8 mouse cellular contexts compared by ENCODE assay signal in genomic region chr10:80350292-80350691, GRCm38 (mm10). TPM values are rescaled to one million over a fixed set of nuclear protein-coding genes. Genes with fewer than 3 reads are reported as not detected.
A peak's percentile ranks its signal among the peaks of the same experiment; 100 is the strongest.
DNase-seq lines count a peak whose midpoint lies in the region; ATAC-seq and TF ChIP-seq lines count a peak whose summit lies in the region.

No protein-coding gene starts in this region.

- intact Hi-C loops in heart, postnatal 36 days (cut with DNase I): loop anchor here (2.0 kb wide), 1 partner anchor 25 kb away; no protein-coding TSS in a partner anchor

- H3K36me3 ChIP-seq in G1E (replicated peaks): peaks cover 4% of the 10 kb centered on the region
- no peaks in the 10 kb centered on the region for H3K36me3 ChIP-seq in forebrain, embryonic 15.5 days
- H3K36me3 ChIP-seq in lung, embryonic 16.5 days (ENCODE audit: control insufficient read depth, insufficient read depth, low read length): no peaks in the 10 kb centered on the region

- WGBS in forebrain, embryonic 15.5 days: 6% methylated on average over 7 of the region's 7 CpGs
- WGBS in lung, embryonic 16.5 days: 0% methylated on average over 7 of the region's 7 CpGs

- no peaks in the 10 kb centered on the region for H3K9me3 ChIP-seq in G1E (replicated peaks)
- no peaks in the 10 kb centered on the region for H3K9me3 ChIP-seq in forebrain, embryonic 15.5 days
- H3K9me3 ChIP-seq in lung, embryonic 16.5 days (ENCODE audit: control insufficient read depth, low read length): no peaks in the 10 kb centered on the region

- peaks cover 61% of the 10 kb centered on the region for H3K27me3 ChIP-seq in G1E (ENCODE audit: insufficient read depth, low read length)
- peaks cover 81% of the 10 kb centered on the region for H3K27me3 ChIP-seq in forebrain, embryonic 15.5 days
- peaks cover 61% of the 10 kb centered on the region for H3K27me3 ChIP-seq in lung, embryonic 16.5 days (ENCODE audit: control insufficient read depth, insufficient read depth, low read depth, low read length)

- no peak overlapping the region for H3K4me2 ChIP-seq in forebrain, embryonic 15.5 days (replicated peaks)
- no peak overlapping the region for H3K4me2 ChIP-seq in lung, embryonic 16.5 days (ENCODE audit: low read depth, low read length)

- H3K27ac ChIP-seq in forebrain, embryonic 15.5 days (replicated peaks): no peak overlapping the region
- H3K27ac ChIP-seq in lung, embryonic 16.5 days (ENCODE audit: low read length): no peak overlapping the region

- DNase-seq in G1E (ENCODE audit: low spot score): peak; percentile 70
- peak; percentile 78 for DNase-seq in cerebellum, adult 11-12 months
- DNase-seq in heart, postnatal 36 days: peak; percentile 87 to 95
- DNase-seq in layer of hippocampus, adult 18-20 months (ENCODE audit: low spot score in 2 of 2): peak; percentile 66 to 91
- DNase-seq in ovary, postnatal 10 days (ENCODE audit: low spot score): peak; percentile 82
- peak; percentile 68 to 89 for DNase-seq in thymus, postnatal 10 days (ENCODE audit: low spot score in 2 of 2)

- peak; percentile 97 for TF ChIP-seq CTCF in G1E (IDR thresholded peaks at IDR 0.05; ENCODE audit: low read depth, low read length)

- H3K4me1 ChIP-seq in G1E (ENCODE audit: insufficient read depth, low read depth, low read length): peaks cover 64% of the 10 kb centered on the region
- peaks cover 13% of the 10 kb centered on the region; the same call in 1 of the 2 replicates for H3K4me1 ChIP-seq in forebrain, embryonic 15.5 days
- H3K4me1 ChIP-seq in lung, embryonic 16.5 days (replicated peaks; ENCODE audit: control insufficient read depth, insufficient read depth, low read length): peaks cover 22% of the 10 kb centered on the region

- ATAC-seq in G1E (ENCODE audit: extremely low read depth, insufficient number of reproducible peaks, low FRiP score, poor library complexity, severe bottlenecking): peak; percentile 69
- peak; percentile 84 for ATAC-seq in forebrain, embryonic 15.5 days (replicated peaks)
- peak; percentile 77 for ATAC-seq in lung, embryonic 16.5 days (ENCODE audit: low read depth)

- H3K4me3 ChIP-seq in G1E (ENCODE audit: low read depth, low read length): no peak overlapping the region
- no peak overlapping the region for H3K4me3 ChIP-seq in forebrain, embryonic 15.5 days
- H3K4me3 ChIP-seq in lung, embryonic 16.5 days (ENCODE audit: low read length): no peak overlapping the region

- H3K9ac ChIP-seq in forebrain, embryonic 15.5 days (replicated peaks): no peak overlapping the region
- no peak overlapping the region for H3K9ac ChIP-seq in lung, embryonic 16.5 days (ENCODE audit: low read length)

RNA-seq across cellular contexts. Expression of gene Adamtsl5, which starts 2.1 kb away (rescaled TPM):
- total RNA-seq in G1E (2014; fragmentation: Nextera tagmentation) (16.9 and 17.5 TPM in 2 replicates), G1E (2017) (5.4 and 8.0 TPM in 2 replicates)
- polyA plus RNA-seq in G1E (2012): 33.4 and 37.9 TPM in 2 replicates
- 0.32 and 0.61 TPM in 2 replicates for polyA plus RNA-seq in forebrain, embryonic 15.5 days (2015; fragmentation: Nextera tagmentation; extraction: Ambion mirVana)
- 10 to 100 TPM; 75.9 to 83.8 TPM for total RNA-seq in heart, postnatal 36 days (2021)
- total RNA-seq in layer of hippocampus, adult 18-20 months (2021): 1 to 10 TPM; 5.6 to 6.9 TPM
- 4.1 and 8.3 TPM in 2 replicates for polyA plus RNA-seq in lung, embryonic 16.5 days (2015; fragmentation: Nextera tagmentation; extraction: Ambion mirVana)

RNA-seq across cellular contexts. Expression of gene Plk5, which starts 6.0 kb away (rescaled TPM):
- not detected in 2 replicates for total RNA-seq in G1E (2014; fragmentation: Nextera tagmentation)
- 0.12 TPM in 1 of 2 replicates, not detected in the other for total RNA-seq in G1E (2017)
- not detected in 2 replicates for polyA plus RNA-seq in G1E (2012)
- polyA plus RNA-seq in forebrain, embryonic 15.5 days (2015; fragmentation: Nextera tagmentation; extraction: Ambion mirVana): 2.2 and 2.7 TPM in 2 replicates
- under 1 TPM; 0.49 to 0.64 TPM for total RNA-seq in heart, postnatal 36 days (2021)
- total RNA-seq in layer of hippocampus, adult 18-20 months (2021): 10 to 100 TPM; 30.3 to 30.5 TPM
- 0.48 and 0.52 TPM in 2 replicates for polyA plus RNA-seq in lung, embryonic 16.5 days (2015; fragmentation: Nextera tagmentation; extraction: Ambion mirVana)

RNA-seq across cellular contexts. Expression of gene Reep6, which starts 20.5 kb away (rescaled TPM):
- total RNA-seq in G1E (2014; fragmentation: Nextera tagmentation) (72.8 and 85.9 TPM in 2 replicates), G1E (2017) (1.0 and 1.3 TPM in 2 replicates)
- polyA plus RNA-seq in G1E (2012): 49.5 and 65.3 TPM in 2 replicates
- 2.6 and 2.9 TPM in 2 replicates for polyA plus RNA-seq in forebrain, embryonic 15.5 days (2015; fragmentation: Nextera tagmentation; extraction: Ambion mirVana)
- total RNA-seq in heart, postnatal 36 days (2021): 1 to 10 TPM; 2.7 TPM
- 10 to 100 TPM; 10.3 to 10.9 TPM for total RNA-seq in layer of hippocampus, adult 18-20 months (2021)
- polyA plus RNA-seq in lung, embryonic 16.5 days (2015; fragmentation: Nextera tagmentation; extraction: Ambion mirVana): 15.6 and 17.0 TPM in 2 replicates

RNA-seq across cellular contexts. Expression of gene Pcsk4, which starts 21.0 kb away (rescaled TPM):
- total RNA-seq in G1E (2014; fragmentation: Nextera tagmentation): 4.8 and 6.7 TPM in 2 replicates
- total RNA-seq in G1E (2017): 0.87 and 1.1 TPM in 2 replicates
- 12.4 and 14.2 TPM in 2 replicates for polyA plus RNA-seq in G1E (2012)
- 2.5 and 2.6 TPM in 2 replicates for polyA plus RNA-seq in forebrain, embryonic 15.5 days (2015; fragmentation: Nextera tagmentation; extraction: Ambion mirVana)
- total RNA-seq in heart, postnatal 36 days (2021): 1 to 10 TPM; 2.2 to 2.9 TPM
- total RNA-seq in layer of hippocampus, adult 18-20 months (2021): 1 to 10 TPM; 3.5 to 3.8 TPM
- polyA plus RNA-seq in lung, embryonic 16.5 days (2015; fragmentation: Nextera tagmentation; extraction: Ambion mirVana): 4.2 and 4.3 TPM in 2 replicates

RNA-seq across cellular contexts. Expression of gene 2310011J03Rik, which starts 30.0 kb away (rescaled TPM):
- 17.2 and 17.6 TPM in 2 replicates for total RNA-seq in G1E (2014; fragmentation: Nextera tagmentation)
- total RNA-seq in G1E (2017): 27.0 and 31.2 TPM in 2 replicates
- 92.5 and 108 TPM in 2 replicates for polyA plus RNA-seq in G1E (2012)
- 36.9 and 38.1 TPM in 2 replicates for polyA plus RNA-seq in forebrain, embryonic 15.5 days (2015; fragmentation: Nextera tagmentation; extraction: Ambion mirVana)
- total RNA-seq in heart, postnatal 36 days (2021): 10 to 100 TPM; 13.8 to 15.1 TPM
- 10 to 100 TPM; 25.0 to 25.9 TPM for total RNA-seq in layer of hippocampus, adult 18-20 months (2021)
- polyA plus RNA-seq in lung, embryonic 16.5 days (2015; fragmentation: Nextera tagmentation; extraction: Ambion mirVana): 49.2 and 51.8 TPM in 2 replicates

Comparison
In these comparisons a context has a peak if more than half of its experiments do, and no peak if none do; other contexts are left out.
1. RNA of gene Adamtsl5, which starts 2.1 kb away (total RNA-seq): 75.9 to 83.8 TPM in heart, postnatal 36 days; 5.4 to 17.5 TPM in G1E and 5.6 to 6.9 TPM in layer of hippocampus, adult 18-20 months; every median in the first group is over 4 times any median in the second.
2. RNA of gene Plk5, which starts 6.0 kb away (total RNA-seq): 30.3 to 30.5 TPM in layer of hippocampus, adult 18-20 months; 0.49 to 0.64 TPM in heart, postnatal 36 days and 0.12 TPM in G1E; every median in the first group is over 10 times any median in the second.
3. Peak in every context shown above with its lines, with median percentiles within 50 percentile points of each other: ATAC-seq and DNase-seq.